Mouse (Mus musculus): Measurements from ENCODE around the gene Dcps.

- no peak for TF ChIP-seq CTCF (IDR thresholded peaks at IDR 0.05; ENCODE audit: extremely low read depth, insufficient read depth, low read length)
- TF ChIP-seq POLR2A (IDR thresholded peaks at IDR 0.05; ENCODE audit: extremely low read depth, insufficient read depth, low read length), result no peak
These were observed 67.8 kb downstream of the Dcps start for GRCm38 (mm10) chr9:35108066-35108465.
